19 mouse cellular contexts compared by ENCODE assay signal in genomic region chr19:33201181-33201580, GRCm38 (mm10).
"Had no signal": no experiment of that assay in that cellular context is flagged by ENCODE, and none has a peak within 500 bp of the region (broad histone marks: within the 10 kb centered on the region; RNA-seq: fewer than 3 reads in every experiment).

No protein-coding gene starts in this region.

- H3K9ac ChIP-seq: liver, embryonic 14.5 days; lung, embryonic 15.5 days; midbrain, embryonic 12.5 days; neural tube, embryonic 13.5 days; neural tube, embryonic 15.5 days had no signal

- H3K9me3 ChIP-seq: lung, embryonic 15.5 days; midbrain, embryonic 10.5 days; midbrain, embryonic 12.5 days; neural tube, embryonic 13.5 days; neural tube, embryonic 15.5 days had no signal

- DNase-seq: lung, adult 18-20 months; lung, postnatal 4 days; midbrain, embryonic 14.5 days; retina, postnatal 1 day; right cerebral cortex, adult 18-20 months; right cerebral cortex, postnatal 25 days; right cerebral cortex, postnatal 4 days; spleen, adult 18-20 months; thymus, adult 18-20 months; thymus, postnatal 14 days; thymus, postnatal 36 days had no signal

- H3K36me3 ChIP-seq: lung, embryonic 15.5 days; midbrain, embryonic 10.5 days; midbrain, embryonic 12.5 days; neural tube, embryonic 13.5 days; neural tube, embryonic 15.5 days had no signal

- H3K27ac ChIP-seq: liver, embryonic 14.5 days; lung, embryonic 15.5 days; midbrain, embryonic 10.5 days; midbrain, embryonic 12.5 days; neural tube, embryonic 13.5 days; neural tube, embryonic 15.5 days had no signal

- H3K4me2 ChIP-seq: lung, embryonic 15.5 days; midbrain, embryonic 12.5 days; neural tube, embryonic 13.5 days; neural tube, embryonic 15.5 days had no signal

- H3K27me3 ChIP-seq: lung, embryonic 15.5 days; midbrain, embryonic 12.5 days; neural tube, embryonic 13.5 days; neural tube, embryonic 15.5 days had no signal

- ATAC-seq: midbrain, embryonic 16.5 days had no signal

- H3K4me1 ChIP-seq: lung, embryonic 15.5 days; midbrain, embryonic 10.5 days; midbrain, embryonic 12.5 days; neural tube, embryonic 13.5 days; neural tube, embryonic 15.5 days had no signal

- H3K4me3 ChIP-seq: lung, embryonic 15.5 days; midbrain, embryonic 10.5 days; midbrain, embryonic 12.5 days; myocyte; neural tube, embryonic 13.5 days; neural tube, embryonic 15.5 days had no signal
